Mouse (Mus musculus) midbrain, postnatal 0 days (tissue): ENCODE results near the gene Cenpt. TPM values are rescaled to one million over a fixed set of nuclear protein-coding genes. Genes with fewer than 3 reads are reported as not detected.

Experiments used
- ATAC-seq: fragments of 200-750 bp; cut with Nextera tagmentation; 2 replicates; pipeline ENCODE4 v1.8.0; 2017; ENCODE audit warnings: moderate number of reproducible peaks, mild to moderate bottlenecking, moderate TSS enrichment, moderate library complexity; ENCODE audit not compliant: low FRiP score
- DNase-seq: peaks from one replicate; pipeline ENCODE4 v3.0.0-alpha.2; 2015; ENCODE audit warnings: low spot score
- H3K27ac ChIP-seq: fragments of 300-500 bp; sonication (generic); 2 replicates; pipeline ENCODE4 v1.5.1; 2014; ENCODE audit warnings: low read depth, mild to moderate bottlenecking, low read length, mixed read lengths
- H3K27me3 ChIP-seq: fragments of 300-500 bp; sonication (generic); 2 replicates; pipeline ENCODE4 v1.6.1; 2014; ENCODE audit warnings: low read length, control low read depth, mixed read lengths; ENCODE audit not compliant: insufficient read depth
- H3K36me3 ChIP-seq: fragments of 300-500 bp; sonication (generic); 2 replicates; pipeline ENCODE4 v1.6.1; 2014; ENCODE audit warnings: low read length, control low read depth, mixed read lengths; ENCODE audit not compliant: insufficient read depth
- H3K4me1 ChIP-seq: fragments of 300-500 bp; sonication (generic); 2 replicates; pipeline ENCODE4 v1.6.1; 2014; ENCODE audit warnings: mild to moderate bottlenecking, control low read depth, antibody characterized with exemption, low read length, mixed read lengths; ENCODE audit not compliant: insufficient read depth
- H3K4me2 ChIP-seq: fragments of 300-500 bp; sonication (generic); 2 replicates; pipeline ENCODE4 v1.6.1; 2014; ENCODE audit warnings: low read depth, mild to moderate bottlenecking, low read length, mixed read lengths; ENCODE audit not compliant: poor library complexity, severe bottlenecking
- H3K4me3 ChIP-seq: fragments of 300-500 bp; sonication (generic); 2 replicates; pipeline ENCODE4 v1.5.1; 2014; ENCODE audit warnings: low read depth, mild to moderate bottlenecking, low read length, moderate library complexity
- H3K9ac ChIP-seq: fragments of 300-500 bp; sonication (generic); replicated peaks from 2 replicates; pipeline ENCODE4 v1.6.1; 2014; ENCODE audit warnings: mild to moderate bottlenecking, low read length, moderate library complexity, mixed read lengths; ENCODE audit not compliant: poor library complexity, severe bottlenecking
- H3K9me3 ChIP-seq: fragments of 300-500 bp; sonication (generic); 2 replicates; pipeline ENCODE4 v1.6.1; 2016; ENCODE audit warnings: low read length, control low read depth
- CTCF ChIP-seq: IDR thresholded peaks from 2 replicates; pipeline ENCODE4 v1.5.1; 2016; ENCODE audit warnings: antibody characterized with exemption, mild to moderate bottlenecking
- WGBS: fragments of 180-500 bp; shearing (Covaris S2); extraction: QIAGEN DNeasy Blood & Tissue Kit; methylation state at CpG from one replicate; pipeline ENCODE4 v1.1.7; 2014; 5-methylcytosine and 5-hydroxymethylcytosine counted together
- polyA plus RNA-seq: library from polyadenylated mRNA; unstranded; fragments of >200 nt; fragmentation: Nextera tagmentation; extraction: Ambion mirVana; gene quantifications from 2 replicates; pipeline ENCODE4 v1.2.1, GENCODE M21; 2015
- total RNA-seq: library from RNA; depleted of rRNA; stranded (reverse); fragments of >200 nt; gene quantifications from 2 replicates; pipeline ENCODE4 v1.2.3, GENCODE M21; 2014

Gene Cenpt
- total and polyA plus RNA-seq, 2 experiments from 2014 or later: 44.8 to 45.2 TPM

DNA sequence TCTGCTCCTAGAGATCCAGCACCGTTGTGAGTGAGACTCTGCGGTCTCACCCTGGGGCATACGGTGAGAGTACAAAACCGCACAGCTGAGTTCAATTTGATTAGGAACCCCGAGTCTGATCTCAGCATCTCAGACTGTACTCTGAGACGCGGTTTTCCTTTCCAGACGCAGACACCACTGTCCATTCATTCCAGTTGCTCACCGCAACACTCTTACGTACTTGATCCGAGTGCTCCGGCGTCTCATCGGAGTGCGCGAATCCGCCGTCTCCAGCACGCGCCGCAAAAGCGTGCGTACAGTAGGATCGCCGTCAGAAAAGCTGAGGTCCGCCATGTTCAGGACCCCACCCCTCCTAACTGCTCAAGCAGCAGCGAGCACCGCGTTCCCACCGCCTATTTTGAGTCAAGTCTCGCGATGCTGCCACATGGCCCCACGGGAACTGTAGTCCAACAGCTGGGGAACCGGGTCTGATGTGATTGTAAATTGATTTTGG lies 1.4 kb downstream of the Cenpt start:
- peak overlapping the region; percentile 75 for H3K4me2 ChIP-seq
- DNase-seq (peak; percentile 97), ATAC-seq (peak; percentile 84)
- H3K9me3 ChIP-seq: no peaks in the 10 kb centered on the region
- H3K9ac ChIP-seq: peak overlapping the region; percentile 68
- peaks cover 21% of the 10 kb centered on the region for H3K36me3 ChIP-seq
- under 1% methylated on average over 34 of the region's 34 CpGs for WGBS
- TF ChIP-seq CTCF: no peak
- peaks cover 12% of the 10 kb centered on the region for H3K4me1 ChIP-seq
- peak overlapping the region; percentile 71 for H3K27ac ChIP-seq
- peak overlapping the region; percentile 69 for H3K4me3 ChIP-seq
- H3K27me3 ChIP-seq: no peaks in the 10 kb centered on the region

DNA sequence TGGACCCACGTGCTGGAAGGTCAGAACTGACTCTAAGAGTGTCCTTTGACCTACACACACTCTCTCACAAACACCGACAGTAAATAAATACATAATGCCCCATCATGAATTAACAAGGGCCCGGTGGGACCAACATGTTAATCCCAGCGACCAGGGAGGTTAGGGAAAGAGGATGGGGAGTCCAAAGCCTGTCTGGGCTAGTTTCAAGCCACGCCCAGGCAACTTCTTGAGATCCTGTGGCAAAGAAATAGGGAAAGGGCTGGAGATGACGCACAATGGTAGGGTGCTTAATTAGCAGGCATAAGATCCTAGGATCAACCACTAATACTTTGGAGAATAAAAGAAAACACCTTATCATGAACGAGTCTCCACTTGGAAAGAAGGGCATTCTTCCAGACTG lies 2.5 kb downstream of the Cenpt start:
- 0 out of 2 replicates have a peak overlapping the region, but pooled peaks have one; percentile 1 for H3K4me2 ChIP-seq
- ATAC-seq (no peak), DNase-seq (no peak)
- no peak overlapping the region for H3K27ac ChIP-seq
- peaks cover 30% of the 10 kb centered on the region for H3K36me3 ChIP-seq
- H3K9me3 ChIP-seq: no peaks in the 10 kb centered on the region
- WGBS: 80% methylated on average over 7 of the region's 7 CpGs
- no peak overlapping the region for H3K4me3 ChIP-seq
- H3K4me1 ChIP-seq: peaks cover 6% of the 10 kb centered on the region
- 0 out of 2 replicates have a peak overlapping the region, but pooled peaks have one; percentile 29 for H3K9ac ChIP-seq
- H3K27me3 ChIP-seq: no peaks in the 10 kb centered on the region
- no peak for TF ChIP-seq CTCF

DNA sequence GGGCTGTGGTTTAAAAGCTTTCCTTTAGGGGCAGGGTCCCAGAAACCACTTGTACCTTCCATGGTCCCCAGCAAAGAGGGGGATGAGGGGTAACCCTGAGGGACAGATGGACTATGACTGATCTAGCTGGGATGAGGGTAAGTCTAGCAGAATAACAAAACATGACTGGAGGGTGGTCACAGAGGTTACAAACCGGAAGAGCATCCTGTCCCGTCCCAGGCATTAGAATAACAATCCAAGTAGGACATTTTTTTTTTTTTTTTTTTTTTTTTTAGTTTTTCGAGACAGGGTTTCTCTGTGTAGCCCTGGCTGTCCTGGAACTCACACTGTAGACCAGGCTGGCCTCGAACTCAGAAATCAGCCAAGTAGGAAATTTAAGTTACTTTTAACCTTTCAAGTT lies 3.1 kb downstream of the Cenpt start:
- H3K9ac ChIP-seq: 0 out of 2 replicates have a peak overlapping the region, but pooled peaks have one; percentile 29
- DNase-seq (no peak), ATAC-seq (no peak)
- no peak for TF ChIP-seq CTCF
- no peaks in the 10 kb centered on the region for H3K27me3 ChIP-seq
- no peaks in the 10 kb centered on the region for H3K9me3 ChIP-seq
- H3K27ac ChIP-seq: no peak overlapping the region
- H3K36me3 ChIP-seq: peaks cover 34% of the 10 kb centered on the region
- 73% methylated on average over 4 of the region's 4 CpGs for WGBS
- no peak overlapping the region for H3K4me3 ChIP-seq
- no peak overlapping the region for H3K4me2 ChIP-seq
- peaks cover 6% of the 10 kb centered on the region for H3K4me1 ChIP-seq

DNA sequence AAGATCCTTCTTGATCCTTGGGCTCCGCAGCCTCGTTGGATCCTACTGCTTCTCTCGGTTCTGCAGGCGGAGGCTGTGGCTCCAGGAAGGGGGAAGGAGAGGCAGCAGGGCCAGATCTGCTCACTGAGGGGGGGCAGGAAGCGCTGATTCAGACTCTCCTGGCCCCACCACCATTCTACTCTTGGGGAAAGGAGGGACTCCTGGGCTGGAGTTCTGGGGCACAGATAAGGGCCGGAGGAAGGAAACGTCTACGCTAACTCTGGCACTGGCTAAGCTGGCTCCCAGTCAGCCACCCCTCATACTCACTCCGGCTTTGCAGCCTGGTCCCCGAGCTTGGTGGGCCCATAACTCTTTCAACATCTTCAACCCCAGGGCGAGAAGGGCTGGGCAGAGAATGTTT lies 6.4 kb downstream of the Cenpt start:
- 90% methylated on average over 11 of the region's 11 CpGs for WGBS
- Histone ChIP-seq H3K27ac (no peak overlapping the region), H3K4me2 (no peak overlapping the region), H3K36me3 (peaks cover 49% of the 10 kb centered on the region), H3K27me3 (no peaks in the 10 kb centered on the region), H3K4me3 (no peak overlapping the region), H3K4me1 (peaks cover 6% of the 10 kb centered on the region), H3K9me3 (no peaks in the 10 kb centered on the region), H3K9ac (no peak overlapping the region)
- TF ChIP-seq CTCF: no peak
- no peak for DNase-seq
- ATAC-seq: no peak

DNA sequence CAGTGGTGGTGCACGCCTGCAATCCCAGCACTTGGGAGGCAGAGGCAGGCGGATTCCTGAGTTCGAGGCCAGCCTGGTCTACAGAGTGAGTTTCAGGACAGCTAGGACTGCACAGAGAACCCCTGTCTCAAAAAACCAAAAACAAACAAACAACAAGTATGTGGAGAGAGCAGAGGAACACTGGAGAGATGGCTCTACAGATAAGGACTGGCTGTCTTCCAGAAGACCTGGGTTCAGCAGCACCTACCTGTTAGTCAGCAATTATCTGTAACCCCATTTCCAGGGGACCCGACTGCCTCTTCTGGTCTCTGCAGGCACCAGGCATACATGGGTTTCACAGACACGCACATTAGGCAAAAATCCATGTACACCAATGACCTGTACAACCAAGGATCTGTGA lies 13.9 kb downstream of the Cenpt start:
- no peak overlapping the region for H3K9ac ChIP-seq
- H3K27me3 ChIP-seq: no peaks in the 10 kb centered on the region
- no peaks in the 10 kb centered on the region for H3K4me1 ChIP-seq
- ATAC-seq (no peak), DNase-seq (no peak)
- H3K4me2 ChIP-seq: no peak overlapping the region
- H3K36me3 ChIP-seq: peaks cover 7% of the 10 kb centered on the region
- no peak overlapping the region for H3K4me3 ChIP-seq
- TF ChIP-seq CTCF: no peak
- H3K27ac ChIP-seq: no peak overlapping the region
- WGBS: 94% methylated on average over 5 of the region's 5 CpGs
- H3K9me3 ChIP-seq: no peaks in the 10 kb centered on the region

DNA sequence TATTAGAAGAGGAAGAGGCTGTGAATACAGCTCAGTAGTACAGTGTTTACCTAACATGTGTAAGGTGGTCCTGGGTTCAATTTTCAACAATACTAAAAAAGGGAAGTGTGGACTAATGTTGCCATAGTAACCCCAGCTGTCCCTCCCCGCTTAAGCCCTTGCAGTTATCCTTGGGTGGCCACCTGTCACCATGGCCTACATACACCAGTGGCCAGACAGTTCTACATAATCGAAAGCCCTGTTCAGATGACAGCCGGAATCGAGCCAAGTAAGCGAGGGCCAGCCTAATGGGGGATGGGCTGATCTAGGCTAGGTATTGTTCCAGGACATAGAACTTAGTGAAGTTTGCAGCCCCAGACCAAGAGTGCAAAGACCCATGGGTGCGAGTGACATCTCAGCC lies 16.1 kb downstream of the Cenpt start:
- DNase-seq (no peak), ATAC-seq (no peak)
- Histone ChIP-seq H3K4me3 (no peak overlapping the region), H3K36me3 (no peaks in the 10 kb centered on the region), H3K9me3 (no peaks in the 10 kb centered on the region), H3K27ac (no peak overlapping the region), H3K9ac (no peak overlapping the region), H3K4me1 (no peaks in the 10 kb centered on the region), H3K4me2 (no peak overlapping the region), H3K27me3 (no peaks in the 10 kb centered on the region)
- 64% methylated on average over 6 of the region's 6 CpGs for WGBS
- no peak for TF ChIP-seq CTCF
